Mouse (Mus musculus): ENCODE data around the gene Atp8a2.

DNA sequence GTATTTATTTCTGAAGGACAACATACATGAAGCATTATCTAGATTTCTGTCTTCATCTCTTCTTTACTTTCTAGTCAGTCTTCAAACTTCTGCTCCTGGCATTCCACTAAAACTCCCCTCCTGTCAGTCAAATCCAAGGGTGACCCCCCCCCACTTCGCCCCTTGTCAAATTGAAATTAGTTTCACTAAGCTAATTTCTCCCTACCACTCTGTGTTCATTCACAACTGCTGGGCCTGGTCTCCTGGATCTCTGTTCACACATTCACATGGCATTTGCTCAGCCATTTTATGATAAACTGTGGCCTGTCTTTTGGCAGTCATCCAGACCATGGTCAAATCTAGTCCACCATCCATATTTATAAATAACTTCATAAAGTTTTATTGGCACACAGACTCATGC lies 308.5 kb downstream of the Atp8a2 start:
- TF ChIP-seq CTCF (IDR thresholded peaks at IDR 0.05; ENCODE audit: borderline replicate concordance, insufficient read depth, low read depth, low read length) (no peak), POLR2A (IDR thresholded peaks at IDR 0.05; ENCODE audit: borderline replicate concordance, insufficient read depth, low read length) (no peak)

All from cerebellum, adult 2 months (tissue).